Mouse (Mus musculus): ENCODE results near the gene Fbxo46.

DNA sequence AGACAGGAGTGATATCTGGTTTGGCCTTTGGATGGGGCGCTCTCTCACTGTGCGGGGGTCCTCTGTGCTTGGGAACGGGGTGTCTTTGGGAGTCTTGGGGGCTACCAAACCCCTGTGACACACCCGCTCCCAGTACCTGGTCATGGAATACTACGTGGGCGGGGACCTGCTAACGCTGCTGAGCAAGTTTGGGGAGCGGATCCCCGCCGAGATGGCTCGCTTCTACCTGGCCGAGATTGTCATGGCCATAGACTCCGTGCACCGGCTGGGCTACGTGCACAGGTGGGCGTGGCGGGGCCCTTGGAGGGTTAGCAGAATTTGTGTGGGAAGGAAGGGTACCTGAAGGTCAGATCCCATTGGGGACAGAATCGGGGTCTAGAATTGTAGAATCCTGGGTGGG lies 32.9 kb upstream of the Fbxo46 start:
- TF ChIP-seq CTCF (IDR thresholded peaks at IDR 0.05; ENCODE audit: borderline replicate concordance, insufficient read depth, low read depth, low read length) (no peak), POLR2A (IDR thresholded peaks at IDR 0.05; ENCODE audit: borderline replicate concordance, insufficient read depth, low read length) (no peak)

All from cerebellum, adult 2 months (tissue).